Mouse (Mus musculus): Measurements from ENCODE around the gene Nt5m. TPM values are rescaled to one million over a fixed set of nuclear protein-coding genes. Genes with fewer than 3 reads are reported as not detected.

The Nt5m gene
- polyA plus RNA-seq, 1 experiment, result 57.5 TPM

GRCm38 (mm10) chr11:59911523-59911922, 72.3 kb downstream of the Nt5m start:
- DNase-seq (ENCODE audit: low read depth), result no peak
- TF ChIP-seq POLR2A (IDR thresholded peaks at IDR 0.05; ENCODE audit: borderline replicate concordance, extremely low read depth, insufficient read depth, insufficient read length, poor library complexity, severe bottlenecking), result no peak
- TF ChIP-seq CTCF (IDR thresholded peaks at IDR 0.05; ENCODE audit: borderline replicate concordance, extremely low read depth, insufficient read depth, insufficient read length), result no peak

DNA sequence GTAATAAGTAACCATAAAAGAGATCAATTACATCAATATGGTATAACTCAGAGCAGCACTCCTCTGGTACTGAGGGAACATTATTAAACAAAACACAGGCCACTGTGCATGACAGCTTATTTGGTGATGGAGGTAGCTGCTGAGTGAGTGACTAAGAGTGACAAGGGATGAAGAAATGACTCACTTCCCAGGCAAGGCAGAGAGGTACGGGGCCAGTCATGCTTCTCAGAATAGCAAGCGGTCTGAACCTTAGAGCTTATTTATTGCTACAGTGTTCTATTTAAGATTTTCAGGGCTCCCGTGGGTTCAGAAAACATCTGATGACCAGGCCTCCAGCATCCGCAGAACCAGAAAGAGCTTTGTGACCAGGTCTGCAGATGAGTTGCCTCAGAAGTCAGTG, 74.5 kb downstream of the Nt5m start:
- no peak for TF ChIP-seq POLR2A (IDR thresholded peaks at IDR 0.05; ENCODE audit: borderline replicate concordance, extremely low read depth, insufficient read depth, insufficient read length, poor library complexity, severe bottlenecking)
- no peak for DNase-seq (ENCODE audit: low read depth)

- no peak for TF ChIP-seq POLR2A (IDR thresholded peaks at IDR 0.05; ENCODE audit: borderline replicate concordance, extremely low read depth, insufficient read depth, insufficient read length, poor library complexity, severe bottlenecking)
- DNase-seq (ENCODE audit: low read depth), result no peak
Measured at GRCm38 (mm10) chr11:59918014-59918413, 78.8 kb downstream of the Nt5m start.

- DNase-seq (ENCODE audit: low read depth), result no peak
- no peak for TF ChIP-seq CTCF (IDR thresholded peaks at IDR 0.05; ENCODE audit: borderline replicate concordance, extremely low read depth, insufficient read depth, insufficient read length)
- TF ChIP-seq POLR2A (IDR thresholded peaks at IDR 0.05; ENCODE audit: borderline replicate concordance, extremely low read depth, insufficient read depth, insufficient read length, poor library complexity, severe bottlenecking), result no peak
Measured at GRCm38 (mm10) chr11:59919401-59919800, 80.2 kb downstream of the Nt5m start.

GRCm38 (mm10) chr11:59920331-59920730, 81.1 kb downstream of the Nt5m start:
- TF ChIP-seq CTCF (IDR thresholded peaks at IDR 0.05; ENCODE audit: borderline replicate concordance, extremely low read depth, insufficient read depth, insufficient read length) (no peak), POLR2A (IDR thresholded peaks at IDR 0.05; ENCODE audit: borderline replicate concordance, extremely low read depth, insufficient read depth, insufficient read length, poor library complexity, severe bottlenecking) (no peak)
- no peak for DNase-seq (ENCODE audit: low read depth)

DNA sequence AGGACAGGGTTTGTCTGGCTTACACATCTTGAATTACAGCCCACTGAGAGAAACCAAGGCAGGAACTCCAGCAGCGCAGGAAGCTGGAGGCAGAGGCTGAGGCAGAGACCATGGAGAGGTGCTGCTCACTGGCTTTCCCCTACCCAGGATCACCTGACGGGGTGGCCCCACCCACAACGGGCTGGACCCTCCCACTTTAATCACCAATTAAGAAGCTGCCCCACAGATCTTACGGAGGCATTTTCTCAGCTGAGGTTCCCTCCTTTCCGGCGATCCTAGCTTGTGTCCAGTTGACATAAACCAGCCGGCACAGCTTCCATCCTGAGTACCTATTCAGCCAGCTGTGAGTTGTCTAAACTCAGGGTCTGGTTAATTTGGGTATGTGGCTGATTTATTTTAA, 82.0 kb downstream of the Nt5m start:
- DNase-seq (ENCODE audit: low read depth), result no peak
- no peak for TF ChIP-seq CTCF (IDR thresholded peaks at IDR 0.05; ENCODE audit: borderline replicate concordance, extremely low read depth, insufficient read depth, insufficient read length)
- TF ChIP-seq POLR2A (IDR thresholded peaks at IDR 0.05; ENCODE audit: borderline replicate concordance, extremely low read depth, insufficient read depth, insufficient read length, poor library complexity, severe bottlenecking), result no peak

DNA sequence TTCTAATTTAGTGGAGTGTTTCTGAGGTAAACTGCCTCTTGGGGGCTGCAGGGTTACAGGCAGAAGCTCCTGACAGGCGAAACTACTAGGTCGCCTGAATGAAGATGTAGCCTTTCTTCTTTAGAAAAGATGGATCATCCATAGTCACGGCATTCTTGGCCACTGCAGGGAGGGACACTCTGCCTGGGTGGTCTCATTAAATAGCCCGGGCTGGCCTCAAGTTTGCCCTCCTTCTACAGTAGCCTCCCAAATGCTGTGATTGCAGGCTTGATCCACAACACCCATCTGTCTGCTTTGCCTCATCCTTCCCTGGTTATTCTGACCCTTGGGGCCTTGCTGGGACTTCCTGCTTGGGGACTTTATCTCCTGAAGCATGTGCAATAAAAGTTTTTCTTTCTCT, 90.8 kb downstream of the Nt5m start:
- no peak for DNase-seq (ENCODE audit: low read depth)
- TF ChIP-seq CTCF (IDR thresholded peaks at IDR 0.05; ENCODE audit: borderline replicate concordance, extremely low read depth, insufficient read depth, insufficient read length) (no peak), POLR2A (IDR thresholded peaks at IDR 0.05; ENCODE audit: borderline replicate concordance, extremely low read depth, insufficient read depth, insufficient read length, poor library complexity, severe bottlenecking) (no peak)

Other genes with a start within 250 kb of the Nt5m start
- gene Olfr223, start 246.2 kb upstream of the Nt5m start, polyA plus RNA-seq (2012; rRNA removed), result not detected in 2 replicates
- gene Mprip, start 178.1 kb upstream of the Nt5m start, polyA plus RNA-seq (2012; rRNA removed), result 100 and 146 TPM in 2 replicates
- gene Pld6, start 51.8 kb upstream of the Nt5m start, polyA plus RNA-seq (2012; rRNA removed), result 4.3 and 6.1 TPM in 2 replicates
- 46.1 and 58.8 TPM in 2 replicates for gene Flcn, start 29.4 kb upstream of the Nt5m start, polyA plus RNA-seq (2012; rRNA removed)
- gene Cops3, start 391 bp downstream of the Nt5m start, polyA plus RNA-seq (2012; rRNA removed), result 57.3 and 75.3 TPM in 2 replicates
- 21.9 and 24.8 TPM in 2 replicates for gene Med9, start 108.8 kb downstream of the Nt5m start, polyA plus RNA-seq (2012; rRNA removed)
- 0.58 and 0.63 TPM in 2 replicates for gene Rasd1, start 125.5 kb downstream of the Nt5m start, polyA plus RNA-seq (2012; rRNA removed)
- 5.9 and 7.6 TPM in 2 replicates for gene Pemt, start 207.0 kb downstream of the Nt5m start, polyA plus RNA-seq (2012; rRNA removed)